Mouse (Mus musculus) hindbrain, embryonic 14.5 days (tissue): ENCODE results near the gene Gm28051. TPM values are rescaled to one million over a fixed set of nuclear protein-coding genes. Genes with fewer than 3 reads are reported as not detected.

Experiments used
- ATAC-seq: fragments of 200-750 bp; cut with Nextera tagmentation; 2 replicates; pipeline ENCODE4 v1.8.0; 2017; ENCODE audit warnings: moderate number of reproducible peaks, mild to moderate bottlenecking, moderate TSS enrichment, moderate library complexity; ENCODE audit not compliant: low FRiP score
- DNase-seq: peaks from one replicate; pipeline ENCODE4 v3.0.0-alpha.2; 2015; ENCODE audit warnings: low spot score
- H3K27ac ChIP-seq: fragments of 300-500 bp; sonication (generic); 2 replicates; pipeline ENCODE4 v1.5.1; 2014; ENCODE audit warnings: mild to moderate bottlenecking, moderate library complexity
- H3K27me3 ChIP-seq: fragments of 300-500 bp; sonication (generic); 2 replicates; pipeline ENCODE4 v1.6.1; 2014; ENCODE audit warnings: mild to moderate bottlenecking, low read length, mixed read lengths; ENCODE audit not compliant: control insufficient read depth, insufficient read depth
- H3K36me3 ChIP-seq: fragments of 300-500 bp; sonication (generic); replicated peaks from 2 replicates; pipeline ENCODE4 v1.6.1; 2014; ENCODE audit not compliant: control insufficient read depth, insufficient read depth
- H3K4me1 ChIP-seq: fragments of 300-500 bp; sonication (generic); replicated peaks from 2 replicates; pipeline ENCODE4 v1.6.1; 2014; ENCODE audit warnings: antibody characterized with exemption, low read length, mixed read lengths; ENCODE audit not compliant: control insufficient read depth, insufficient read depth
- H3K4me2 ChIP-seq: fragments of 300-500 bp; sonication (generic); replicated peaks from 2 replicates; pipeline ENCODE4 v1.6.1; 2014; ENCODE audit warnings: mild to moderate bottlenecking, moderate library complexity
- H3K4me3 ChIP-seq: fragments of 300-500 bp; sonication (generic); replicated peaks from 2 replicates; pipeline ENCODE4 v1.5.1; 2014; ENCODE audit warnings: mild to moderate bottlenecking, low read length
- H3K9ac ChIP-seq: fragments of 300-500 bp; sonication (generic); 2 replicates; pipeline ENCODE4 v1.6.1; 2014
- H3K9me3 ChIP-seq: fragments of 300-500 bp; sonication (generic); 2 replicates; pipeline ENCODE4 v1.6.1; 2016; ENCODE audit warnings: low read length; ENCODE audit not compliant: control insufficient read depth
- WGBS: fragments of 180-500 bp; shearing (Covaris S2); extraction: QIAGEN DNeasy Blood & Tissue Kit; methylation state at CpG from one replicate; pipeline ENCODE4 v1.1.7; 2014; 5-methylcytosine and 5-hydroxymethylcytosine counted together
- microRNA counts: library from miRNA; unstranded; fragments of <30 nt; microRNA quantifications from one replicate; lab custom pipeline; 2016
- microRNA-seq: library from miRNA; unstranded; fragments of <30 nt; microRNA quantifications from one replicate; pipeline ENCODE4, GENCODE M21; 2016
- polyA plus RNA-seq: library from polyadenylated mRNA; unstranded; fragments of >200 nt; fragmentation: Nextera tagmentation; extraction: Ambion mirVana; gene quantifications from 2 replicates; pipeline ENCODE4 v1.2.1, GENCODE M21; 2014

Gene Gm28051
- polyA plus RNA-seq, 1 experiment from 2014 or later = not detected

- Histone ChIP-seq H3K4me3 (no peak overlapping the region), H3K9me3 (no peaks in the 10 kb centered on the region), H3K4me1 (peaks cover 4% of the 10 kb centered on the region; the same call in 1 of the 2 replicates), H3K4me2 (no peak overlapping the region), H3K27me3 (no peaks in the 10 kb centered on the region), H3K27ac (no peak overlapping the region), H3K36me3 (0 out of 2 replicates have a peak, but pooled peaks cover 8% of the 10 kb centered on the region), H3K9ac (no peak overlapping the region)
- WGBS = 89% methylated on average over 20 of the region's 20 CpGs
- no peak for ATAC-seq
- DNase-seq = no peak
These were observed 84.4 kb downstream of the Gm28051 start for GRCm38 (mm10) chr12:102672857-102673839.

- Histone ChIP-seq H3K4me1 (peaks cover 4% of the 10 kb centered on the region; the same call in 1 of the 2 replicates), H3K9me3 (no peaks in the 10 kb centered on the region), H3K27me3 (no peaks in the 10 kb centered on the region), H3K9ac (no peak overlapping the region), H3K4me2 (no peak overlapping the region), H3K36me3 (0 out of 2 replicates have a peak, but pooled peaks cover 8% of the 10 kb centered on the region), H3K4me3 (no peak overlapping the region), H3K27ac (no peak overlapping the region)
- ATAC-seq (no peak), DNase-seq (no peak)
- WGBS = 89% methylated on average over 8 of the region's 8 CpGs
These were observed 85.4 kb downstream of the Gm28051 start for GRCm38 (mm10) chr12:102672176-102672575.

- no peak overlapping the region for H3K27ac ChIP-seq
- H3K27me3 ChIP-seq = no peaks in the 10 kb centered on the region
- H3K9me3 ChIP-seq = no peaks in the 10 kb centered on the region
- ATAC-seq (no peak), DNase-seq (no peak)
- H3K4me1 ChIP-seq = peaks cover 4% of the 10 kb centered on the region; the same call in 1 of the 2 replicates
- no peak overlapping the region for H3K4me3 ChIP-seq
- H3K9ac ChIP-seq = no peak overlapping the region
- H3K36me3 ChIP-seq = 0 out of 2 replicates have a peak, but pooled peaks cover 8% of the 10 kb centered on the region
- 22% methylated on average over 8 of the region's 8 CpGs for WGBS
- no peak overlapping the region for H3K4me2 ChIP-seq
These were observed 86.7 kb downstream of the Gm28051 start for GRCm38 (mm10) chr12:102670848-102671247.

MicroRNAs encoded within 50 kb of the gene (microRNA counts, 519-probe panel; counts per million panel counts)
- not detected for microRNA mmu-miR-1936 (lab: Ali Mortazavi, UCI)

Small RNA genes within 50 kb of the gene (microRNA-seq; reads per million reads assigned to microRNA genes)
- 0.65 reads per million for gene Mir1936

Other genes with a start within 250 kb of the Gm28051 start
- gene Chga, start 202.8 kb downstream of the Gm28051 start, polyA plus RNA-seq = 109 and 123 TPM in 2 replicates
- 31.6 and 35.0 TPM in 2 replicates for gene Itpk1, start 52.8 kb downstream of the Gm28051 start, polyA plus RNA-seq
- 64.6 and 67.3 TPM in 2 replicates for gene Moap1, start 14.1 kb downstream of the Gm28051 start, polyA plus RNA-seq
- 11.9 and 12.8 TPM in 2 replicates for gene Tmem251, start 14.0 kb downstream of the Gm28051 start, polyA plus RNA-seq
- 40.2 and 45.7 TPM in 2 replicates for gene Gon7, start within 50 bp of the Gm28051 start, polyA plus RNA-seq
- 44.8 and 48.6 TPM in 2 replicates for gene Ubr7, start 202 bp upstream of the Gm28051 start, polyA plus RNA-seq
- gene Gm20604, start 907 bp upstream of the Gm28051 start, polyA plus RNA-seq = 49.5 and 50.7 TPM in 2 replicates
- gene Btbd7, start 120.7 kb upstream of the Gm28051 start, polyA plus RNA-seq = 14.6 and 14.9 TPM in 2 replicates
- gene Cox8c, start 141.6 kb upstream of the Gm28051 start, polyA plus RNA-seq = not detected in 2 replicates
- gene Unc79, start 191.1 kb upstream of the Gm28051 start, polyA plus RNA-seq = 10.2 and 11.3 TPM in 2 replicates